Comparison of ENCODE assay signal across 8 mouse cellular contexts in genomic region chr9:21425556-21425945, GRCm38 (mm10). TPM values are rescaled to one million over a fixed set of nuclear protein-coding genes. Genes with fewer than 3 reads are reported as not detected.
A peak's percentile ranks its signal among the peaks of the same experiment; 100 is the strongest.
DNase-seq lines count a peak whose midpoint lies in the region; ATAC-seq and TF ChIP-seq lines count a peak whose summit lies in the region.

No protein-coding gene starts in this region.

- H3K9me3 ChIP-seq in lung, embryonic 16.5 days (ENCODE audit: control insufficient read depth, low read length) = no peaks in the 10 kb centered on the region
- no peaks in the 10 kb centered on the region for H3K9me3 ChIP-seq in hindbrain, postnatal 0 days (ENCODE audit: low read length)

- peak overlapping the region; percentile 79; the same call in 1 of the 2 replicates for H3K27ac ChIP-seq in lung, embryonic 16.5 days (ENCODE audit: low read length)
- H3K27ac ChIP-seq in hindbrain, postnatal 0 days = peak overlapping the region; percentile 91

- 2% methylated on average over 6 of the region's 6 CpGs for WGBS in lung, embryonic 16.5 days
- WGBS in hindbrain, postnatal 0 days = 6% methylated on average over 6 of the region's 6 CpGs

- peak overlapping the region; percentile 91 for H3K9ac ChIP-seq in lung, embryonic 16.5 days (ENCODE audit: low read length)
- H3K9ac ChIP-seq in hindbrain, postnatal 0 days (replicated peaks; ENCODE audit: low read length) = peak overlapping the region; percentile 95

- peak overlapping the region; percentile 89 for H3K4me3 ChIP-seq in lung, embryonic 16.5 days (ENCODE audit: low read length)
- peak overlapping the region; percentile 97 for H3K4me3 ChIP-seq in hindbrain, postnatal 0 days (ENCODE audit: low read length)
- H3K4me3 ChIP-seq in myocyte = peak overlapping the region; percentile 97

- TF ChIP-seq POLR2A in myocyte (IDR thresholded peaks at IDR 0.05; ENCODE audit: insufficient read length, low read depth) = no peak

- no peak for TF ChIP-seq CTCF in hindbrain, postnatal 0 days (IDR thresholded peaks at IDR 0.05; ENCODE audit: low read depth)

- H3K4me2 ChIP-seq in lung, embryonic 16.5 days (ENCODE audit: low read depth, low read length) = peak overlapping the region; percentile 90
- peak overlapping the region; percentile 98 for H3K4me2 ChIP-seq in hindbrain, postnatal 0 days (ENCODE audit: low read depth, low read length)
- peak overlapping the region; percentile 76 for H3K4me2 ChIP-seq in myocyte (ENCODE audit: low read depth)

- H3ac ChIP-seq in myocyte (ENCODE audit: control insufficient read depth, insufficient read length) = peak overlapping the region; percentile 70

- no peak for ATAC-seq in lung, embryonic 16.5 days (ENCODE audit: low read depth)
- no peak for ATAC-seq in hindbrain, postnatal 0 days

- no peak for DNase-seq in lung, postnatal 14 days
- DNase-seq in cerebellum, postnatal 14 days = peak; percentile 45 to 62
- no peak for DNase-seq in hindbrain, postnatal 0 days (ENCODE audit: low spot score)
- DNase-seq in left cerebral cortex, postnatal 36 days (ENCODE audit: low spot score in 2 of 2) = no peak
- no peak for DNase-seq in layer of hippocampus, postnatal 25 days (ENCODE audit: extremely low spot score in 1 of 2, low spot score in 1 of 2)
- DNase-seq in adipocyte (ENCODE audit: low spot score) = no peak

- H3K79me2 ChIP-seq in myocyte (ENCODE audit: control insufficient read depth, insufficient read depth) = peaks cover 56% of the 10 kb centered on the region

- H3K27me3 ChIP-seq in lung, embryonic 16.5 days (ENCODE audit: control insufficient read depth, insufficient read depth, low read depth, low read length) = no peaks in the 10 kb centered on the region
- H3K27me3 ChIP-seq in hindbrain, postnatal 0 days (ENCODE audit: insufficient read depth, low read length) = no peaks in the 10 kb centered on the region
- no peaks in the 10 kb centered on the region for H3K27me3 ChIP-seq in myocyte (ENCODE audit: control insufficient read depth, insufficient read depth, insufficient read length)

- H3K4me1 ChIP-seq in lung, embryonic 16.5 days (replicated peaks; ENCODE audit: control insufficient read depth, insufficient read depth, low read length) = peaks cover 14% of the 10 kb centered on the region
- H3K4me1 ChIP-seq in hindbrain, postnatal 0 days (ENCODE audit: insufficient read depth, low read length) = peaks cover 21% of the 10 kb centered on the region

- no peaks in the 10 kb centered on the region for H3K36me3 ChIP-seq in lung, embryonic 16.5 days (ENCODE audit: control insufficient read depth, insufficient read depth, low read length)
- peaks cover 3% of the 10 kb centered on the region; the same call in 1 of the 2 replicates for H3K36me3 ChIP-seq in hindbrain, postnatal 0 days (ENCODE audit: insufficient read depth, low read length)
- no peaks in the 10 kb centered on the region for H3K36me3 ChIP-seq in myocyte (ENCODE audit: control insufficient read depth, insufficient read depth)

- intact Hi-C loops in left cerebral cortex, postnatal 36 days (cut with DNase I) = loop anchor here (2.0 kb wide), 1 partner anchor 37 kb away; no protein-coding TSS in a partner anchor

TF ChIP-seq in myocyte, 11 proteins besides CTCF, POLR2A, EP300 and RAD21:
- TF ChIP-seq TCF12 (IDR thresholded peaks at IDR 0.05; ENCODE audit: insufficient read depth, poor library complexity, severe bottlenecking) (no peak), USF1 (IDR thresholded peaks at IDR 0.05; ENCODE audit: low read depth) (no peak), TCF3 (IDR thresholded peaks at IDR 0.05; ENCODE audit: insufficient read length, low read depth) (no peak), REST (IDR thresholded peaks at IDR 0.05; ENCODE audit: insufficient read depth, insufficient read length) (no peak), MAX (IDR thresholded peaks at IDR 0.05; ENCODE audit: low read depth) (no peak), MYOG (IDR thresholded peaks at IDR 0.05; ENCODE audit: control insufficient read depth in 1 of 3, insufficient read depth in 1 of 3, insufficient read length in 2 of 3, low read depth in 2 of 3) (no peak), CEBPB (IDR thresholded peaks at IDR 0.05; ENCODE audit: insufficient read depth, poor library complexity, severe bottlenecking) (no peak)

RNA-seq across cellular contexts. Expression of gene Dnm2, which starts 0.8 kb away (rescaled TPM):
- 77.5 and 78.2 TPM in 2 replicates for polyA plus RNA-seq in lung, embryonic 16.5 days (2015; fragmentation: Nextera tagmentation; extraction: Ambion mirVana)
- 75.3 and 80.4 TPM in 2 replicates for total RNA-seq in hindbrain, postnatal 0 days (2014; rRNA removed)
- 53.5 and 58.6 TPM in 2 replicates for polyA plus RNA-seq in hindbrain, postnatal 0 days (2015; fragmentation: Nextera tagmentation; extraction: Ambion mirVana)
- 157 TPM for polyA plus RNA-seq in myocyte (2012; fragmentation: generic; extraction: Trizol)
- total RNA-seq in left cerebral cortex, postnatal 36 days (2021) = 10 to 100 TPM; 48.1 to 71.8 TPM
- total RNA-seq in layer of hippocampus, postnatal 25 days (2021) = 10 to 100 TPM; 55.2 to 77.1 TPM

RNA-seq across cellular contexts. Expression of gene Qtrt1, which starts 13.9 kb away (rescaled TPM):
- 37.3 and 37.5 TPM in 2 replicates for polyA plus RNA-seq in lung, embryonic 16.5 days (2015; fragmentation: Nextera tagmentation; extraction: Ambion mirVana)
- 37.1 and 46.7 TPM in 2 replicates for total RNA-seq in hindbrain, postnatal 0 days (2014; rRNA removed)
- polyA plus RNA-seq in hindbrain, postnatal 0 days (2015; fragmentation: Nextera tagmentation; extraction: Ambion mirVana) = 38.6 and 44.5 TPM in 2 replicates
- polyA plus RNA-seq in myocyte (2012; fragmentation: generic; extraction: Trizol) = 55.3 TPM
- 10 to 100 TPM; 19.1 to 31.3 TPM for total RNA-seq in left cerebral cortex, postnatal 36 days (2021)
- 10 to 100 TPM; 21.4 to 31.6 TPM for total RNA-seq in layer of hippocampus, postnatal 25 days (2021)

RNA-seq across cellular contexts. Expression of gene Ilf3, which starts 57.9 kb away (rescaled TPM):
- 160 and 168 TPM in 2 replicates for polyA plus RNA-seq in lung, embryonic 16.5 days (2015; fragmentation: Nextera tagmentation; extraction: Ambion mirVana)
- 89.5 and 108 TPM in 2 replicates for total RNA-seq in hindbrain, postnatal 0 days (2014; rRNA removed)
- 174 and 184 TPM in 2 replicates for polyA plus RNA-seq in hindbrain, postnatal 0 days (2015; fragmentation: Nextera tagmentation; extraction: Ambion mirVana)
- polyA plus RNA-seq in myocyte (2012; fragmentation: generic; extraction: Trizol) = 56.6 TPM
- total RNA-seq in left cerebral cortex, postnatal 36 days (2021) = 10 to 100 TPM; 75.5 to 75.9 TPM
- 10 to 100 TPM; 85.6 to 92.6 TPM for total RNA-seq in layer of hippocampus, postnatal 25 days (2021)

Comparison
In these comparisons a context has a peak if more than half of its experiments do, and no peak if none do; other contexts are left out.
1. DNase-seq: peak in cerebellum, postnatal 14 days (2 of 2); none in lung, postnatal 14 days (single experiment), hindbrain, postnatal 0 days (single experiment), left cerebral cortex, postnatal 36 days (0 of 2), layer of hippocampus, postnatal 25 days (0 of 2) and adipocyte (single experiment).
2. Peak in every context shown above with its lines, with median percentiles within 50 percentile points of each other: H3K4me2 ChIP-seq and H3K4me3 ChIP-seq.